8 mouse cellular contexts compared by ENCODE assay signal in genomic region chr14:99578665-99579064, GRCm38 (mm10).
DNase-seq lines count a peak whose midpoint lies in the region; ATAC-seq and TF ChIP-seq lines count a peak whose summit lies in the region.

No protein-coding gene starts in this region.

- DNase-seq in forebrain, embryonic 14.5 days (ENCODE audit: low spot score) = no peak
- DNase-seq in ovary, postnatal 14 days (ENCODE audit: low spot score) = peak; percentile 17
- no peak for DNase-seq in ovary, adult 18-20 months (ENCODE audit: low spot score)
- DNase-seq in thymus, postnatal 0 days (ENCODE audit: low spot score) = no peak

- 0 out of 2 replicates have a peak overlapping the region, but pooled peaks have one; percentile 16 for H3K4me2 ChIP-seq in forebrain, embryonic 14.5 days (ENCODE audit: low read length)
- no peak overlapping the region for H3K4me2 ChIP-seq in forebrain, embryonic 12.5 days
- H3K4me2 ChIP-seq in kidney, embryonic 15.5 days = peak overlapping the region; percentile 57

- TF ChIP-seq POLR2A in small intestine, adult 2 months (IDR thresholded peaks at IDR 0.05; ENCODE audit: low read depth, low read length) = no peak

- no peak overlapping the region for H3K9ac ChIP-seq in forebrain, embryonic 14.5 days (ENCODE audit: low read length)
- H3K9ac ChIP-seq in forebrain, embryonic 12.5 days = no peak overlapping the region
- H3K9ac ChIP-seq in kidney, embryonic 15.5 days = no peak overlapping the region

- no peak for TF ChIP-seq CTCF in small intestine, adult 2 months (IDR thresholded peaks at IDR 0.05; ENCODE audit: extremely low read depth, insufficient read length, insufficient replicate concordance, low read depth, low read length)

- H3K27ac ChIP-seq in forebrain, embryonic 14.5 days (ENCODE audit: low read depth, low read length) = no peak overlapping the region
- H3K27ac ChIP-seq in forebrain, embryonic 12.5 days = no peak overlapping the region
- H3K27ac ChIP-seq in kidney, embryonic 15.5 days = peak overlapping the region; percentile 63
- H3K27ac ChIP-seq in small intestine, adult 2 months (ENCODE audit: insufficient read depth, low read depth, low read length) = peak overlapping the region; percentile 92

- H3K9me3 ChIP-seq in forebrain, embryonic 14.5 days (replicated peaks; ENCODE audit: control insufficient read depth, low read length) = no peaks in the 10 kb centered on the region
- no peaks in the 10 kb centered on the region for H3K9me3 ChIP-seq in forebrain, embryonic 12.5 days
- no peaks in the 10 kb centered on the region for H3K9me3 ChIP-seq in kidney, embryonic 15.5 days (replicated peaks)

- H3K27me3 ChIP-seq in forebrain, embryonic 14.5 days (replicated peaks; ENCODE audit: control insufficient read depth, insufficient read depth, low read length) = no peaks in the 10 kb centered on the region
- no peaks in the 10 kb centered on the region for H3K27me3 ChIP-seq in forebrain, embryonic 12.5 days
- H3K27me3 ChIP-seq in kidney, embryonic 15.5 days = no peaks in the 10 kb centered on the region
- no peaks in the 10 kb centered on the region for H3K27me3 ChIP-seq in small intestine, adult 2 months (ENCODE audit: control insufficient read depth, insufficient read depth, low read length)

- no peaks in the 10 kb centered on the region for H3K36me3 ChIP-seq in forebrain, embryonic 14.5 days (ENCODE audit: control insufficient read depth, insufficient read depth, low read length)
- no peaks in the 10 kb centered on the region for H3K36me3 ChIP-seq in forebrain, embryonic 12.5 days (replicated peaks)
- no peaks in the 10 kb centered on the region for H3K36me3 ChIP-seq in kidney, embryonic 15.5 days
- H3K36me3 ChIP-seq in small intestine, adult 2 months (ENCODE audit: control insufficient read depth, insufficient read depth, low read length) = no peaks in the 10 kb centered on the region

- WGBS in forebrain, embryonic 14.5 days = 67% methylated on average over 17 of the region's 17 CpGs
- 77% methylated on average over 17 of the region's 17 CpGs for WGBS in forebrain, embryonic 12.5 days
- WGBS in kidney, embryonic 15.5 days = 29% methylated on average over 17 of the region's 17 CpGs
- WGBS in small intestine, adult 2 months = 27% methylated on average over 17 of the region's 17 CpGs

- peak; percentile 54; the same call in 1 of the 2 replicates for ATAC-seq in forebrain, embryonic 14.5 days
- ATAC-seq in forebrain, embryonic 12.5 days (ENCODE audit: low FRiP score) = no peak
- peak; percentile 43; the same call in 1 of the 2 replicates for ATAC-seq in kidney, embryonic 15.5 days (replicated peaks; ENCODE audit: low FRiP score)
- no peak for ATAC-seq in CD4-positive, CD25-positive, alpha-beta regulatory T cell, adult 4 months

- H3K4me1 ChIP-seq in forebrain, embryonic 14.5 days (ENCODE audit: control insufficient read depth, insufficient read depth, low read length) = 0 out of 2 replicates have a peak, but pooled peaks cover 3% of the 10 kb centered on the region
- H3K4me1 ChIP-seq in forebrain, embryonic 12.5 days = peaks cover 5% of the 10 kb centered on the region
- H3K4me1 ChIP-seq in kidney, embryonic 15.5 days = peaks cover 16% of the 10 kb centered on the region; the same call in 1 of the 2 replicates
- H3K4me1 ChIP-seq in small intestine, adult 2 months (ENCODE audit: control insufficient read depth, insufficient read depth, insufficient read length, low read length) = peaks cover 19% of the 10 kb centered on the region

- no peak overlapping the region for H3K4me3 ChIP-seq in forebrain, embryonic 14.5 days (ENCODE audit: low read depth, low read length)
- no peak overlapping the region for H3K4me3 ChIP-seq in forebrain, embryonic 12.5 days (replicated peaks)
- peak overlapping the region; percentile 32 for H3K4me3 ChIP-seq in kidney, embryonic 15.5 days (replicated peaks)
- peak overlapping the region; percentile 49 for H3K4me3 ChIP-seq in small intestine, adult 2 months (ENCODE audit: low read depth, low read length)

Comparison
In these comparisons a context has a peak if more than half of its experiments do, and no peak if none do; other contexts are left out.
1. ATAC-seq: peak in forebrain, embryonic 14.5 days (single experiment) and kidney, embryonic 15.5 days (single experiment); none in forebrain, embryonic 12.5 days (single experiment) and CD4-positive, CD25-positive, alpha-beta regulatory T cell, adult 4 months (single experiment).
2. H3K27ac ChIP-seq: peak in kidney, embryonic 15.5 days (single experiment) and small intestine, adult 2 months (single experiment); none in forebrain, embryonic 14.5 days (single experiment) and forebrain, embryonic 12.5 days (single experiment).
3. H3K4me3 ChIP-seq: peak in kidney, embryonic 15.5 days (single experiment) and small intestine, adult 2 months (single experiment); none in forebrain, embryonic 14.5 days (single experiment) and forebrain, embryonic 12.5 days (single experiment).